Mouse (Mus musculus) megakaryocyte, embryonic 14.5 days (primary cell): Measurements from ENCODE around the gene Sox6.

Source experiments
- FLI1 ChIP-seq: IDR thresholded peaks from 2 replicates; pipeline ENCODE4 v1.6.1; 2012; ENCODE audit warnings: low read length, inconsistent platforms, mixed read lengths
- GATA1 ChIP-seq: IDR thresholded peaks from 3 replicates; pipeline ENCODE4 v1.6.1; 2012; ENCODE audit warnings: mixed read lengths, low read length, inconsistent platforms, borderline replicate concordance

DNA sequence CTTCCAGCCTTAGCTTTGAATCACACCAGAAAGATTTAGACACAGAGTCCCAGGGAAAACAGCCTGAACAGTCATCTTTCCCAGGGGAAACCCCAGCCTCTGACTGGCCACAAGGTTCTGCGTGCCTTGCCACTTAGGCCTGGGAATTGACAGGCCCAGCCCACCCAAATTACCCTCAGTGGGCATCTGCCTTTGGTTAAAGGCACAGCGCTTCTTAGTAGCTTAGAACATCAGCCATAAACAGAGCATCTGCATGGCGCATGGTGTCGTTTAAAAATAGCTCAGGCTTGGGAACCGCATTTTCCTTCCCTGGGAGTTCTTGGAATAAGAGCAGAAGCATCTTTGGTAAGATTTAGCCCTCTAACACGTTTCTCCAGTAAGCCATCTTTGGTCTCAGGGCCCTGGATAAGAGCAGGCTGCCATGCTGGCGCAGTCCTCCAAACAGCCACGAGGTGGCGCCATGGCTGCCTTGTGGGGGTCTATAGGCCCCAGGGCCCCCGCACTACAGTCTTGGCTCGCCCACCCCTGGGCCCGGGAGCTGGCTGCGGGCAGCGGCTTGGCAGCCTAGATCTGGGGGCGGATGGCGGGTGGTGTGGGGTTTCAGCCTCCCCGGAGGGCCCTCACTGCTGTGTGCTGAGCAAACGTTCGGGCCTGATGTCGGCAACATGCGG, 585.4 kb downstream of the Sox6 start:
- TF ChIP-seq GATA1 (no peak), FLI1 (no peak)
